Mouse (Mus musculus) E14TG2a.4 (cell line): ENCODE data around the gene Gm42742.

Experiments used
- CTCF ChIP-seq: conservative IDR thresholded peaks from 2 replicates; pipeline ENCODE4 v1.5.1; 2014; ENCODE audit warnings: low read length
- NANOG ChIP-seq: IDR thresholded peaks from 2 replicates; pipeline ENCODE4 v1.6.1; 2014; ENCODE audit warnings: borderline replicate concordance, low read length, mixed read lengths
- POU5F1 ChIP-seq: IDR thresholded peaks from 2 replicates; pipeline ENCODE4 v1.6.1; 2014; ENCODE audit warnings: low read length, borderline replicate concordance

DNA sequence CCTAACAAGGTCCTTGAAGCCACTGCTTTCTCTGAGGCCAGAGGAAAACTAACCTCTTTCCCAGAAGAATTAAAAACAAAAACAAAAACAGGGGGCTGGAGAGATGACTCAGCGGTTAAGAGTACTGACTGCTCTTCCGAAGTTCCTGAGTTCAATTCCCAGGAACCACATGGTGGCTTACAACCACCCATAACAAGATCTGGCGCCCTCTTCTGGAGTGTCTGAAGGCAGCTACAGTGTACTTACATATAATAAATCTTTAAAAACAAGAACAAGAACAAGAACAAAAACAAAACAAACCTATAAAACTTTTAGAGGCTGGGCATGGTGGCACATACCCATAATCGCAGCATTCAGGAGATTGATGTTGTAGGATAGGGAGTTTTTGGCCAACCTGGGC is 24.4 kb downstream of the Gm42742 start:
- TF ChIP-seq CTCF: peak; percentile 46
- no peak for TF ChIP-seq POU5F1
- no peak for TF ChIP-seq NANOG
